ENCODE assay signal across 19 mouse cellular contexts in the genomic region with DNA sequence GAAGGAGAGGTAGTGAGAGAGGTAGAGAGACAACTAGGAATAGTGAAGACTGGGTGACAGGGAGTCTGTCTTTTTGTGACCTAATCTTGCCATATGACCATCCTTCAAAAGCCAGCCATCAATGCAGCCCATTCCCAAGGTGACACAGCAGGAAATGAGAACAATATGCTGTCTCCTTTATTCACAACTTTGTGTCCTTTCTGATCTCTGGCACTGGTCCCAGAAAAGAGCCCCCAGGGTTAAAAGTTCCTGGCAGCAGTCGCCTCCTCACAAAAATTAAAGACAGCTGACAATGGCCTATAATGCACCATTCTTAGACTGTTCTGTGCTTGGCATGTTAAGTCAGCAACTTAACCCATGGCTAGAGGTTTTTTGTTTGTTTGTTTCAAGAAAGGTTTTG. TPM values are rescaled to one million over a fixed set of nuclear protein-coding genes. Genes with fewer than 3 reads are reported as not detected.
DNase-seq lines count a peak whose midpoint lies in the region; ATAC-seq and TF ChIP-seq lines count a peak whose summit lies in the region.
"Had no signal": no experiment of that assay in that cellular context is flagged by ENCODE, and none has a peak within 500 bp of the region (broad histone marks: within the 10 kb centered on the region; RNA-seq: fewer than 3 reads in every experiment).

No protein-coding gene starts in this region.

- peak; percentile 76 for DNase-seq in heart, adult 11 months
- DNase-seq in heart, postnatal 36 days = no peak
- DNase-seq in left cerebral cortex, postnatal 4 days = peak; percentile 40
- DNase-seq in left cerebral cortex, postnatal 10 days (ENCODE audit: extremely low spot score in 1 of 2, low spot score in 2 of 2) = no peak
- peak; percentile 44 for DNase-seq in brain, embryonic 14.5 days (ENCODE audit: low read depth)
- DNase-seq in hindbrain, postnatal 0 days (ENCODE audit: low spot score) = peak; percentile 52
- no peak for DNase-seq in stomach, postnatal 0 days (ENCODE audit: low spot score)
- no peak for DNase-seq in layer of hippocampus, postnatal 36 days
- DNase-seq: cerebellum, adult 11 months; gastrocnemius, postnatal 10 days; layer of hippocampus, adult 9-11 months; liver, embryonic 13.5 days; right cerebral cortex, adult 18-20 months; spleen, adult 18-20 months had no signal

- no peaks in the 10 kb centered on the region for H3K4me1 ChIP-seq in hindbrain, postnatal 0 days (ENCODE audit: insufficient read depth, low read length)
- 0 out of 2 replicates have a peak, but pooled peaks cover 2% of the 10 kb centered on the region for H3K4me1 ChIP-seq in stomach, postnatal 0 days (replicated peaks; ENCODE audit: control insufficient read depth, insufficient read depth)
- H3K4me1 ChIP-seq: stomach, embryonic 15.5 days had no signal

- no peak overlapping the region for H3K27ac ChIP-seq in hindbrain, postnatal 0 days
- no peak overlapping the region for H3K27ac ChIP-seq in stomach, postnatal 0 days (replicated peaks)
- H3K27ac ChIP-seq: liver, embryonic 13.5 days; stomach, embryonic 15.5 days had no signal

- no peak for TF ChIP-seq POLR2A in brain, embryonic 14.5 days (IDR thresholded peaks at IDR 0.05; ENCODE audit: borderline replicate concordance, extremely low read depth, insufficient read depth, insufficient read length, poor library complexity, severe bottlenecking)

- 4% methylated on average over 1 of the region's 1 CpGs for WGBS in hindbrain, postnatal 0 days
- whole genome bisulfite sequencing in stomach, postnatal 0 days = 40% methylated on average over 1 of the region's 1 CpGs

- TF ChIP-seq EP300 in stomach, postnatal 0 days (optimal IDR thresholded peaks at IDR 0.05) = no peak

- no peaks in the 10 kb centered on the region for H3K9me3 ChIP-seq in hindbrain, postnatal 0 days (ENCODE audit: low read length)
- no peaks in the 10 kb centered on the region for H3K9me3 ChIP-seq in stomach, postnatal 0 days (ENCODE audit: control insufficient read depth, low read length)
- H3K9me3 ChIP-seq: liver, embryonic 13.5 days; stomach, embryonic 15.5 days had no signal

- no peaks in the 10 kb centered on the region for H3K27me3 ChIP-seq in hindbrain, postnatal 0 days (ENCODE audit: insufficient read depth, low read length)
- no peaks in the 10 kb centered on the region for H3K27me3 ChIP-seq in stomach, postnatal 0 days (ENCODE audit: control insufficient read depth, insufficient read depth, low read length)
- H3K27me3 ChIP-seq: liver, embryonic 13.5 days; stomach, embryonic 15.5 days had no signal

- H3K4me3 ChIP-seq in hindbrain, postnatal 0 days (ENCODE audit: low read length) = no peak overlapping the region
- no peak overlapping the region for H3K4me3 ChIP-seq in stomach, postnatal 0 days (ENCODE audit: low read depth, low read length)
- H3K4me3 ChIP-seq: liver, embryonic 13.5 days; myocyte; stomach, embryonic 15.5 days had no signal

- peak; percentile 51; the same call in 1 of the 2 replicates for ATAC-seq in hindbrain, postnatal 0 days
- no peak for ATAC-seq in stomach, postnatal 0 days (ENCODE audit: low FRiP score, low TSS enrichment)
- ATAC-seq: forebrain, embryonic 16.5 days; lung, postnatal 0 days had no signal

- no peak for TF ChIP-seq CTCF in brain, embryonic 14.5 days (IDR thresholded peaks at IDR 0.05; ENCODE audit: borderline replicate concordance, extremely low read depth, insufficient read depth, insufficient read length)
- TF ChIP-seq CTCF in hindbrain, postnatal 0 days (IDR thresholded peaks at IDR 0.05; ENCODE audit: low read depth) = no peak
- no peak for TF ChIP-seq CTCF in stomach, postnatal 0 days (IDR thresholded peaks at IDR 0.05; ENCODE audit: low read depth)

- no peak overlapping the region for H3K9ac ChIP-seq in hindbrain, postnatal 0 days (replicated peaks; ENCODE audit: low read length)
- H3K9ac ChIP-seq in stomach, postnatal 0 days (ENCODE audit: low read length) = no peak overlapping the region
- H3K9ac ChIP-seq: liver, embryonic 13.5 days; stomach, embryonic 15.5 days had no signal

- H3K36me3 ChIP-seq in hindbrain, postnatal 0 days (ENCODE audit: insufficient read depth, low read length) = no peaks in the 10 kb centered on the region
- H3K36me3 ChIP-seq in stomach, postnatal 0 days (ENCODE audit: control insufficient read depth, insufficient read depth, low read length) = no peaks in the 10 kb centered on the region
- H3K36me3 ChIP-seq: liver, embryonic 13.5 days; stomach, embryonic 15.5 days had no signal

- intact Hi-C loops in heart, postnatal 36 days (cut with DNase I) = no loop called here
- intact Hi-C loops in left cerebral cortex, postnatal 4 days (cut with DNase I) = no loop called here
- intact Hi-C loops in left cerebral cortex, postnatal 10 days (cut with DNase I) = no loop called here

- H3K4me2 ChIP-seq in hindbrain, postnatal 0 days (ENCODE audit: low read depth, low read length) = no peak overlapping the region
- H3K4me2 ChIP-seq in stomach, postnatal 0 days (replicated peaks; ENCODE audit: low read depth) = no peak overlapping the region
- H3K4me2 ChIP-seq: heart, embryonic 11.5 days; liver, embryonic 13.5 days; stomach, embryonic 15.5 days had no signal

RNA-seq across cellular contexts. Expression of a gene that starts 17.8 kb away (rescaled TPM):
- total RNA-seq in heart, postnatal 36 days (2021) = 10 to 100 TPM; 12.9 to 15.2 TPM
- total RNA-seq in left cerebral cortex, postnatal 4 days (2021) = 1 to 10 TPM; 2.2 to 2.8 TPM
- 1 to 10 TPM; 4.5 to 4.9 TPM for total RNA-seq in left cerebral cortex, postnatal 10 days (2021)
- 0.59 and 1.5 TPM in 2 replicates for polyA plus RNA-seq in brain, embryonic 14.5 days (2012; rRNA removed)
- 6.5 and 7.1 TPM in 2 replicates for total RNA-seq in hindbrain, postnatal 0 days (2014; rRNA removed)
- polyA plus RNA-seq in hindbrain, postnatal 0 days (2015; fragmentation: Nextera tagmentation; extraction: Ambion mirVana) = 2.0 and 2.7 TPM in 2 replicates
- polyA plus RNA-seq in stomach, postnatal 0 days (2015; fragmentation: Nextera tagmentation; extraction: Ambion mirVana) = 20.8 and 29.9 TPM in 2 replicates
- total RNA-seq in layer of hippocampus, postnatal 36 days (2021) = 10 to 100 TPM; 11.0 to 12.1 TPM

Comparison
In these comparisons a context has a peak if more than half of its experiments do, and no peak if none do; other contexts are left out.
1. DNase-seq: peak in heart, adult 11 months (single experiment), left cerebral cortex, postnatal 4 days (single experiment), brain, embryonic 14.5 days (single experiment) and hindbrain, postnatal 0 days (single experiment); none in heart, postnatal 36 days (0 of 2), left cerebral cortex, postnatal 10 days (0 of 2), stomach, postnatal 0 days (single experiment) and layer of hippocampus, postnatal 36 days (0 of 2).